Mouse (Mus musculus): ENCODE results near the gene Ipo11.

GRCm38 (mm10) chr13:106768807-106769206 is 168.0 kb downstream of the Ipo11 start:
- TF ChIP-seq CTCF (IDR thresholded peaks at IDR 0.05; ENCODE audit: low read depth) (no peak), EP300 (IDR thresholded peaks at IDR 0.05; ENCODE audit: low read depth) (no peak)
